ENCODE assay signal across 9 mouse cellular contexts in genomic region chr19:52975564-52976185, GRCm38 (mm10).
A peak's percentile ranks its signal among the peaks of the same experiment; 100 is the strongest.
DNase-seq lines count a peak whose midpoint lies in the region; ATAC-seq and TF ChIP-seq lines count a peak whose summit lies in the region.
"Had no signal": no experiment of that assay in that cellular context is flagged by ENCODE, and none has a peak within 500 bp of the region (broad histone marks: within the 10 kb centered on the region; RNA-seq: fewer than 3 reads in every experiment).

No protein-coding gene starts in this region.

- H3K27ac ChIP-seq in ES-E14 (ENCODE audit: insufficient read depth, low read depth, low read length, poor library complexity, severe bottlenecking): no peak overlapping the region
- no peak overlapping the region for H3K27ac ChIP-seq in forebrain, embryonic 11.5 days (ENCODE audit: low read depth, low read length)
- no peak overlapping the region for H3K27ac ChIP-seq in lung, embryonic 15.5 days
- H3K27ac ChIP-seq: heart, embryonic 13.5 days had no signal

- peak; percentile 79 for DNase-seq in ES-E14 (ENCODE audit: low read depth, low spot score)
- DNase-seq in c-Kit-negative CD71-positive TER-119-positive erythroid progenitor cells, embryonic 14.5 days (ENCODE audit: low read depth, low spot score): peak; percentile 34
- peak; percentile 85 for DNase-seq in forebrain, embryonic 11.5 days (ENCODE audit: low spot score)
- DNase-seq in layer of hippocampus, adult 9-10 months (ENCODE audit: low spot score): peak; percentile 44
- peak; percentile 87 for DNase-seq in retina, embryonic 14.5 days (ENCODE audit: low spot score)
- DNase-seq in urinary bladder, postnatal 25 days (ENCODE audit: low spot score): peak; percentile 76

- no peaks in the 10 kb centered on the region for H3K27me3 ChIP-seq in forebrain, embryonic 11.5 days (ENCODE audit: control insufficient read depth, insufficient read depth, low read length)
- H3K27me3 ChIP-seq in lung, embryonic 15.5 days: no peaks in the 10 kb centered on the region
- H3K27me3 ChIP-seq: heart, embryonic 13.5 days had no signal

- H3K9me3 ChIP-seq in ES-E14 (ENCODE audit: control insufficient read depth, insufficient read depth, low read depth, low read length): no peaks in the 10 kb centered on the region
- no peaks in the 10 kb centered on the region; the same call in 1 of the 2 replicates for H3K9me3 ChIP-seq in forebrain, embryonic 11.5 days (ENCODE audit: control insufficient read depth, low read length)
- H3K9me3 ChIP-seq in lung, embryonic 15.5 days: no peaks in the 10 kb centered on the region

- in situ Hi-C loops in ES-E14 (cut with MboI; ENCODE audit: low sequenced_read_pairs in 2 of 2, unreplicated experiment in 2 of 2): no loop called here

- peak; percentile 75 for ATAC-seq in forebrain, embryonic 11.5 days (replicated peaks; ENCODE audit: low FRiP score)
- ATAC-seq in hematopoietic stem cell, adult 5-6 weeks (replicated peaks in 1 of 2; ENCODE audit: insufficient read depth in 1 of 2, low FRiP score in 2 of 2, low TSS enrichment in 1 of 2, low read depth in 1 of 2, poor library complexity in 2 of 2, severe bottlenecking in 2 of 2): peak; percentile 68 to 72
- ATAC-seq in lung, embryonic 15.5 days (ENCODE audit: borderline replicate concordance, extremely low read depth, low FRiP score, low TSS enrichment): 0 out of 2 replicates have a peak, but pooled peaks have one; percentile 21

- H3K4me1 ChIP-seq in ES-E14 (ENCODE audit: control insufficient read depth in 2 of 2, insufficient read depth in 2 of 2, low read length in 2 of 2, poor library complexity in 1 of 2): no peaks in the 10 kb centered on the region
- no peaks in the 10 kb centered on the region for H3K4me1 ChIP-seq in forebrain, embryonic 11.5 days (replicated peaks; ENCODE audit: control insufficient read depth, insufficient read depth, low read length)
- no peaks in the 10 kb centered on the region; the same call in 1 of the 2 replicates for H3K4me1 ChIP-seq in lung, embryonic 15.5 days

- no peaks in the 10 kb centered on the region for H3K36me3 ChIP-seq in ES-E14 (ENCODE audit: control insufficient read depth, insufficient read depth, low read length, poor library complexity, severe bottlenecking)
- no peaks in the 10 kb centered on the region for H3K36me3 ChIP-seq in forebrain, embryonic 11.5 days (ENCODE audit: control insufficient read depth, insufficient read depth, low read length)
- H3K36me3 ChIP-seq in lung, embryonic 15.5 days: no peaks in the 10 kb centered on the region

- no peak overlapping the region for H3K4me2 ChIP-seq in forebrain, embryonic 11.5 days (ENCODE audit: low read depth, low read length, severe bottlenecking)
- no peak overlapping the region for H3K4me2 ChIP-seq in lung, embryonic 15.5 days
- H3K4me2 ChIP-seq: heart, embryonic 13.5 days had no signal

- H3K9ac ChIP-seq in ES-E14 (ENCODE audit: insufficient read depth, low read depth, low read length, poor library complexity, severe bottlenecking): no peak overlapping the region
- H3K9ac ChIP-seq in forebrain, embryonic 11.5 days (ENCODE audit: low read length): no peak overlapping the region
- H3K9ac ChIP-seq in lung, embryonic 15.5 days: no peak overlapping the region
- H3K9ac ChIP-seq: heart, embryonic 13.5 days had no signal

- H3K4me3 ChIP-seq in ES-E14 (ENCODE audit: insufficient read depth in 1 of 2, low read depth in 1 of 2, low read length in 2 of 2, poor library complexity in 1 of 2, severe bottlenecking in 1 of 2): no peak overlapping the region
- no peak overlapping the region for H3K4me3 ChIP-seq in forebrain, embryonic 11.5 days (ENCODE audit: low read depth, low read length)
- no peak overlapping the region for H3K4me3 ChIP-seq in lung, embryonic 15.5 days
- H3K4me3 ChIP-seq: heart, embryonic 13.5 days had no signal

- WGBS in forebrain, embryonic 11.5 days: 52% methylated on average over 15 of the region's 15 CpGs
- WGBS in lung, embryonic 15.5 days: 47% methylated on average over 15 of the region's 15 CpGs

TF ChIP-seq in ES-E14, 5 proteins besides CTCF, POLR2A, EP300 and RAD21:
- TF ChIP-seq ZC3H11A (IDR thresholded peaks at IDR 0.05; ENCODE audit: borderline replicate concordance, low read depth, low read length) (peak; percentile 89), ZNF384 (IDR thresholded peaks at IDR 0.05; ENCODE audit: low read depth, low read length) (no peak), HCFC1 (IDR thresholded peaks at IDR 0.05; ENCODE audit: borderline replicate concordance, insufficient read depth, low read length) (no peak)

Comparison
In these comparisons a context has a peak if more than half of its experiments do, and no peak if none do; other contexts are left out.
1. DNase-seq: peak in every context shown above with its lines; median percentile 87 in retina, embryonic 14.5 days; 85 in forebrain, embryonic 11.5 days; 79 in ES-E14; 76 in urinary bladder, postnatal 25 days; 44 in layer of hippocampus, adult 9-10 months; 34 in c-Kit-negative CD71-positive TER-119-positive erythroid progenitor cells, embryonic 14.5 days.
2. ATAC-seq: peak in every context shown above with its lines; median percentile 75 in forebrain, embryonic 11.5 days; 70 in hematopoietic stem cell, adult 5-6 weeks; 21 in lung, embryonic 15.5 days.